Mouse (Mus musculus) intestine, embryonic 14.5 days (tissue): ENCODE measurements around the gene Gm17581. TPM values are rescaled to one million over a fixed set of nuclear protein-coding genes. Genes with fewer than 3 reads are reported as not detected.

Experiments
- ATAC-seq: fragments of 200-750 bp; cut with Nextera tagmentation; replicated peaks from 2 replicates; pipeline ENCODE4 v1.8.0; 2017; ENCODE audit warnings: low read depth, moderate number of reproducible peaks, moderate TSS enrichment, moderate library complexity; ENCODE audit not compliant: low FRiP score, low TSS enrichment
- DNase-seq: peaks from one replicate; pipeline ENCODE4 v3.0.0-alpha.2; 2018; ENCODE audit warnings: low spot score
- H3K27ac ChIP-seq: fragments of 300-500 bp; sonication (generic); 2 replicates; pipeline ENCODE4 v1.5.1; 2014; ENCODE audit warnings: low read depth, mild to moderate bottlenecking, control low read depth
- H3K27me3 ChIP-seq: fragments of 300-500 bp; sonication (generic); replicated peaks from 2 replicates; pipeline ENCODE4 v1.6.1; 2014; ENCODE audit warnings: low read length, control low read depth; ENCODE audit not compliant: control insufficient read depth, insufficient read depth
- H3K36me3 ChIP-seq: fragments of 300-500 bp; sonication (generic); 2 replicates; pipeline ENCODE4 v1.6.1; 2014; ENCODE audit warnings: low read length, control low read depth; ENCODE audit not compliant: control insufficient read depth, insufficient read depth
- H3K4me1 ChIP-seq: fragments of 300-500 bp; sonication (generic); replicated peaks from 2 replicates; pipeline ENCODE4 v1.6.1; 2014; ENCODE audit warnings: low read length, control low read depth, mixed read lengths; ENCODE audit not compliant: control insufficient read depth, insufficient read depth
- H3K4me2 ChIP-seq: fragments of 300-500 bp; sonication (generic); 2 replicates; pipeline ENCODE4 v1.6.1; 2014; ENCODE audit warnings: low read length
- H3K4me3 ChIP-seq: fragments of 300-500 bp; sonication (generic); 2 replicates; pipeline ENCODE4 v1.5.1; 2014; ENCODE audit warnings: low read depth, low read length, control low read depth, mixed read lengths
- H3K9ac ChIP-seq: fragments of 300-500 bp; sonication (generic); 2 replicates; pipeline ENCODE4 v1.6.1; 2014; ENCODE audit warnings: mild to moderate bottlenecking, low read length
- H3K9me3 ChIP-seq: fragments of 300-500 bp; sonication (generic); 2 replicates; pipeline ENCODE4 v1.6.1; 2016; ENCODE audit warnings: low read length, control low read depth; ENCODE audit not compliant: control insufficient read depth
- WGBS: fragments of 180-500 bp; shearing (Covaris S2); extraction: QIAGEN DNeasy Blood & Tissue Kit; methylation state at CpG from one replicate; pipeline ENCODE4 v1.1.7; 2014; 5-methylcytosine and 5-hydroxymethylcytosine counted together
- polyA plus RNA-seq: library from polyadenylated mRNA; unstranded; fragments of >200 nt; fragmentation: Nextera tagmentation; extraction: Ambion mirVana; gene quantifications from 2 replicates; pipeline ENCODE4 v1.2.1, GENCODE M21; 2014

The Gm17581 gene
- polyA plus RNA-seq, 1 experiment from 2014 or later = not detected

DNA sequence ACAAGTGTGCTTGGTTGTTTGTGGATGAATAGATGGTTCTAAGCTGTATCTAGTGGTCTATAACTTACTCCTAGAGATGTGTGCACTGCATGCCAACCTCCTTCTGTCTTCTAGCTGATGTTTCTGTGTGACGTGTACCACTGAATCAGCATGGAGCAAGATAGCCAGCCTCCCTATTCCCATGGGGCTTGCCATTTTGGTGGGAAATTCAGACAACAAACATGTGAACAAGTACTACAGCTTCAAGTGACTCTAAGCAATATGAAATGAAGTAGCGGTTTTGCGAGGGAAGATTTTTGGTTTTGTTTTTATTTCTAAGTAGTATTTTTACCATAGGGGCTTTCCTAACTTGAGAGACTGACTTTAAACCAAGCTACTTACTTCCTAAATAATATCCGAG is 13.7 kb upstream of the Gm17581 start:
- no peaks in the 10 kb centered on the region for H3K27me3 ChIP-seq
- no peak overlapping the region for H3K4me3 ChIP-seq
- no peak overlapping the region for H3K9ac ChIP-seq
- DNase-seq (no peak), ATAC-seq (no peak)
- no peaks in the 10 kb centered on the region for H3K9me3 ChIP-seq
- no peak overlapping the region for H3K27ac ChIP-seq
- H3K4me1 ChIP-seq = no peaks in the 10 kb centered on the region
- no peaks in the 10 kb centered on the region for H3K36me3 ChIP-seq
- 90% methylated on average over 4 of the region's 4 CpGs for WGBS
- H3K4me2 ChIP-seq = no peak overlapping the region

GRCm38 (mm10) chr2:155745487-155745886 is 9.8 kb upstream of the Gm17581 start:
- DNase-seq (no peak), ATAC-seq (no peak)
- WGBS = 55% methylated on average over 3 of the region's 3 CpGs
- H3K9me3 ChIP-seq = no peaks in the 10 kb centered on the region
- H3K4me2 ChIP-seq = no peak overlapping the region
- H3K9ac ChIP-seq = no peak overlapping the region
- no peaks in the 10 kb centered on the region for H3K36me3 ChIP-seq
- no peaks in the 10 kb centered on the region for H3K27me3 ChIP-seq
- no peak overlapping the region for H3K27ac ChIP-seq
- no peak overlapping the region for H3K4me3 ChIP-seq
- no peaks in the 10 kb centered on the region for H3K4me1 ChIP-seq

GRCm38 (mm10) chr2:155743351-155743750 is 7.7 kb upstream of the Gm17581 start:
- Histone ChIP-seq H3K4me1 (no peaks in the 10 kb centered on the region), H3K4me2 (no peak overlapping the region), H3K27me3 (no peaks in the 10 kb centered on the region), H3K9ac (no peak overlapping the region), H3K27ac (no peak overlapping the region), H3K9me3 (no peaks in the 10 kb centered on the region), H3K4me3 (no peak overlapping the region), H3K36me3 (no peaks in the 10 kb centered on the region)
- no peak for ATAC-seq
- 86% methylated on average over 9 of the region's 9 CpGs for WGBS
- no peak for DNase-seq

- DNase-seq = no peak
- no peak overlapping the region for H3K27ac ChIP-seq
Measured at GRCm38 (mm10) chr2:155742931-155743337, 7.3 kb upstream of the Gm17581 start.

DNA sequence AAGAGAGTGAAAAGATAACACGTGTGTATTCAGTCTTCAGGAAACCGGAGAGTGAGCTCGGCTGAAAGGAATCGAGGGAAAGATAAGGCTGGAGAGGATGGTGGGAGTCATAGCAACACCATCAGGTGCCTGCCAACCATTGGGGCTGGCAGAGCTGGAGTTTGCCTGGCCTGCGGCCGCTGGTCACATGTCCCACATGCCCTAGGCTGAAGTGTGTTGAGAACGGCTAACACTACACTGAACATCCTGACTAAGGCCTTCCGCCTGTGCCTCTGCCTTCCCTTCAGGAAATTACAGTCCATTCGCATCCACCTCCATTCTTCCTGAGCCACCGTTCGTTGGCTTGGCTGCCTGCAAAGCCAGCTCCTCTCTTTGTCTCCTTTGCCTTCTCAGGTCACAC is 6.5 kb upstream of the Gm17581 start:
- 72% methylated on average over 11 of the region's 11 CpGs for WGBS
- Histone ChIP-seq H3K9ac (no peak overlapping the region), H3K27me3 (no peaks in the 10 kb centered on the region), H3K4me3 (no peak overlapping the region), H3K27ac (no peak overlapping the region), H3K4me2 (no peak overlapping the region), H3K36me3 (no peaks in the 10 kb centered on the region), H3K9me3 (no peaks in the 10 kb centered on the region), H3K4me1 (no peaks in the 10 kb centered on the region)
- DNase-seq (no peak), ATAC-seq (no peak)

More at GRCm38 (mm10) chr2:155742931-155743337, 7.3 kb upstream of the Gm17581 start:
- no peaks in the 10 kb centered on the region for H3K27me3 ChIP-seq
- no peak for ATAC-seq
- no peak overlapping the region for H3K4me3 ChIP-seq
- no peak overlapping the region for H3K9ac ChIP-seq
- no peaks in the 10 kb centered on the region for H3K36me3 ChIP-seq
- H3K4me2 ChIP-seq = no peak overlapping the region
- WGBS = 70% methylated on average over 12 of the region's 12 CpGs
- no peaks in the 10 kb centered on the region for H3K9me3 ChIP-seq
- no peaks in the 10 kb centered on the region for H3K4me1 ChIP-seq

DNA sequence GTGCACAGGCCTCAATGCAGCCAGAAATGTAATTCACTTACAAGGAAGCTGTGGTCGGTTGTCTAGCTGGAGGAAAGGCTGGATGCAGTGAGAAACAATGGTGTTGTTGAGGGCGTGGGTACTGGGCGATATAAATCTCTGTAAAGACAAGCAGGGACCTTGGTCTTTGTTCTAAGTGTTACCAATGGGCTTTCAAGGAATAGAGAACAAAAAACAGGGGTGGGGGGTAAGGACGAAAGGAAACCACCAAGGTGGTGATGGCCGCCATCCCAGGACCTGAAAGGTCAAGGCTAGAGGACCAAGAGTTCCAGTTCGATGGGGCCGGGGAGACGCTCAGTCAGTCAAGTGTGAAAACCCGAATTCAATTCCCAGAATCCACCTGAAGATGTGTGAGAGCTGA is 2.1 kb upstream of the Gm17581 start:
- H3K9me3 ChIP-seq = no peaks in the 10 kb centered on the region
- no peak overlapping the region for H3K27ac ChIP-seq
- ATAC-seq (no peak), DNase-seq (no peak)
- H3K4me3 ChIP-seq = no peak overlapping the region
- 79% methylated on average over 9 of the region's 9 CpGs for WGBS
- no peak overlapping the region for H3K4me2 ChIP-seq
- no peaks in the 10 kb centered on the region for H3K27me3 ChIP-seq
- H3K9ac ChIP-seq = no peak overlapping the region
- no peaks in the 10 kb centered on the region for H3K36me3 ChIP-seq
- H3K4me1 ChIP-seq = no peaks in the 10 kb centered on the region

GRCm38 (mm10) chr2:155736936-155737335 is 1.3 kb upstream of the Gm17581 start:
- Histone ChIP-seq H3K36me3 (no peaks in the 10 kb centered on the region), H3K4me3 (no peak overlapping the region), H3K4me1 (no peaks in the 10 kb centered on the region), H3K27me3 (no peaks in the 10 kb centered on the region), H3K27ac (no peak overlapping the region), H3K4me2 (no peak overlapping the region), H3K9ac (no peak overlapping the region), H3K9me3 (no peaks in the 10 kb centered on the region)
- ATAC-seq (no peak), DNase-seq (no peak)
- WGBS = 75% methylated on average over 6 of the region's 6 CpGs

DNA sequence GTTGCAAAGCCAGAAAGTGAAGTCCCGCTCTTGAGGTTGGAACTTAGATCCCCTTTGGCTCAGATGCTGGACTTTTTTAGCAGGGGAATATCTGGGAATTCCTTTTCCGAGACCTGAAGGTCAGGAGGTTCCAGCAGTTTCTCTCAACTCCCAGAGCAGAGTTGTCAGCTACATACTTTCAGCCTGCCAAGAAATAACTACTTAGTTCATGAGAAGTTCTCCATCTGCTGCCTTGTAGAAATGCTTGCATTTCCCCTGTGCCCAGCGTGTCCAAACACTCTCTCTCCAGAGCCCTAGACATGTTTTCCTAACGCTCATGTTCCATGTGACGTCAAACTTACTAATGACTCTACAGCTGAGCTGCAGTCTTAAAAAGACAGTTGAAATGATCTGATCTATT is 586 bp downstream of the Gm17581 start:
- WGBS = 63% methylated on average over 5 of the region's 5 CpGs
- Histone ChIP-seq H3K27me3 (no peaks in the 10 kb centered on the region), H3K9ac (no peak overlapping the region), H3K4me3 (no peak overlapping the region), H3K27ac (no peak overlapping the region), H3K4me1 (no peaks in the 10 kb centered on the region), H3K4me2 (no peak overlapping the region), H3K36me3 (no peaks in the 10 kb centered on the region), H3K9me3 (no peaks in the 10 kb centered on the region)
- ATAC-seq = no peak
- no peak for DNase-seq

GRCm38 (mm10) chr2:155729158-155729645 is 6.5 kb downstream of the Gm17581 start, which contains the start of gene Edem2:
Edem2 (minus strand) TSS chr2:155729475.
- H3K27ac ChIP-seq = no peak within 1 kb of the TSS
- peak within 1 kb of the TSS; percentile 96 for H3K4me2 ChIP-seq
- no peaks in the 10 kb centered on the region for H3K36me3 ChIP-seq
- H3K4me1 ChIP-seq = no peaks in the 10 kb centered on the region; the same call in 1 of the 2 replicates
- no peaks in the 10 kb centered on the region for H3K9me3 ChIP-seq
- DNase-seq = peak; percentile 91
- H3K27me3 ChIP-seq = no peaks in the 10 kb centered on the region
- peak within 1 kb of the TSS; percentile 58 for H3K9ac ChIP-seq
- under 1% methylated on average over 29 of the region's 33 CpGs for WGBS
- peak within 1 kb of the TSS; percentile 65 for H3K4me3 ChIP-seq
- ATAC-seq = peak; percentile 89
